Mouse (Mus musculus): ENCODE data around the gene Synpo2l. TPM values are rescaled to one million over a fixed set of nuclear protein-coding genes. Genes with fewer than 3 reads are reported as not detected.

Gene Synpo2l
- polyA plus RNA-seq, 1 experiment = not detected

- no peak overlapping the region for H3K4me3 ChIP-seq (ENCODE audit: insufficient read depth, low read length)
- H3K27ac ChIP-seq (ENCODE audit: insufficient read depth, low read depth, low read length) = no peak overlapping the region
- no peak for TF ChIP-seq CTCF (IDR thresholded peaks at IDR 0.05; ENCODE audit: low read depth, low read length)
- no peak for TF ChIP-seq POLR2A (IDR thresholded peaks at IDR 0.05; ENCODE audit: borderline replicate concordance, low read depth, low read length)
- peaks cover 4% of the 10 kb centered on the region for H3K4me1 ChIP-seq (ENCODE audit: control insufficient read depth, insufficient read depth, low read length)
Observed at GRCm38 (mm10) chr14:20635546-20635945, 32.6 kb downstream of the Synpo2l start.

DNA sequence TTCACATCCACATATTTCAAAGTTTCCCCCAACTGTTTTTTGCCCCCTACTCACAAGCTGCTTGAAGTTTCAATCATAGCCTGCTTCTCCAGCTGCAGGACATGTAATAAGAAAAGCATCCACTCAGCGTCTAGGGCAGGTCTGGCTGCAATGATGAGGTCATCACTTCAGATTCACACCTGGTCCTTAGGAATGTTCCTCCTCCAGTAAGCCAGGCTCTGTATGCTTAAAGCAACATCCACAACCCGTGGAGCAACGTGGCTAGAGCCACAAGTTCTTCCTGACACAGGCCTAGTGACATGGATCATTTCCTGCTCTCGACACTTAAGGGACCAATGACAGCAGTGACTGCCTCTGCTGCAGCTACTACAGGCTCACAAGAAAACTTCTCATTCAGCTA lies 36.9 kb downstream of the Synpo2l start:
- H3K4me3 ChIP-seq (ENCODE audit: insufficient read depth, low read length) = no peak overlapping the region
- peaks cover 2% of the 10 kb centered on the region for H3K4me1 ChIP-seq (ENCODE audit: control insufficient read depth, insufficient read depth, low read length)
- no peak overlapping the region for H3K27ac ChIP-seq (ENCODE audit: insufficient read depth, low read depth, low read length)

GRCm38 (mm10) chr14:20626971-20627370 lies 41.2 kb downstream of the Synpo2l start:
- H3K27ac ChIP-seq (ENCODE audit: insufficient read depth, low read depth, low read length) = no peak overlapping the region
- no peak overlapping the region for H3K4me3 ChIP-seq (ENCODE audit: insufficient read depth, low read length)
- H3K4me1 ChIP-seq (ENCODE audit: control insufficient read depth, insufficient read depth, low read length) = peaks cover 2% of the 10 kb centered on the region
- TF ChIP-seq POLR2A (IDR thresholded peaks at IDR 0.05; ENCODE audit: borderline replicate concordance, low read depth, low read length) (no peak), CTCF (IDR thresholded peaks at IDR 0.05; ENCODE audit: low read depth, low read length) (no peak)

More for the DNA sequence above, 36.9 kb downstream of the Synpo2l start:
- TF ChIP-seq CTCF (IDR thresholded peaks at IDR 0.05; ENCODE audit: low read depth, low read length) (no peak), POLR2A (IDR thresholded peaks at IDR 0.05; ENCODE audit: borderline replicate concordance, low read depth, low read length) (no peak)

DNA sequence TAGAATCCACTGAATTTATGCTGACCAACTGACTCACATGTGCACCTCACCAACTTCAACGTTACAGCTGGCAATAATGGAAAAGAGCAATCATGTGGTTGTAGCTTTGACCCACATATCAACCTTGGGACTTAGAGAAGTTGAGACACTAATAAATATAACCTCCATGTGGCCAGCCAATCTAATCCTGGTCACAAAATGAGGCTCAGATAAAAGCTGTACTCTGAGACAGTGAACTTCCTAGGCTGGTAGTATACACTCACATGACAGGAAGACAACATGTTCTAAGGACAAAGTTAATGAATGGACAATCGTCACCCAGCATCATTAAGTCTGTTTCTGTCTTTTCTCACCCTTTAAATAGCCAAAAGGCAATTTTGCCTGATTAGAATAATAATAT lies 41.7 kb downstream of the Synpo2l start:
- peaks cover 2% of the 10 kb centered on the region for H3K4me1 ChIP-seq (ENCODE audit: control insufficient read depth, insufficient read depth, low read length)
- TF ChIP-seq CTCF (IDR thresholded peaks at IDR 0.05; ENCODE audit: low read depth, low read length) = no peak
- no peak for TF ChIP-seq POLR2A (IDR thresholded peaks at IDR 0.05; ENCODE audit: borderline replicate concordance, low read depth, low read length)
- no peak overlapping the region for H3K27ac ChIP-seq (ENCODE audit: insufficient read depth, low read depth, low read length)
- no peak overlapping the region for H3K4me3 ChIP-seq (ENCODE audit: insufficient read depth, low read length)

- Histone ChIP-seq H3K4me1 (ENCODE audit: control insufficient read depth, insufficient read depth, low read length) (peaks cover 5% of the 10 kb centered on the region; the same call in 1 of the 2 replicates), H3K27ac (ENCODE audit: insufficient read depth, low read depth, low read length) (no peak overlapping the region), H3K4me3 (ENCODE audit: insufficient read depth, low read length) (no peak overlapping the region)
- no peak for TF ChIP-seq CTCF (IDR thresholded peaks at IDR 0.05; ENCODE audit: low read depth, low read length)
- TF ChIP-seq POLR2A (IDR thresholded peaks at IDR 0.05; ENCODE audit: borderline replicate concordance, low read depth, low read length) = no peak
Observed at GRCm38 (mm10) chr14:20622907-20623306, 45.2 kb downstream of the Synpo2l start.

DNA sequence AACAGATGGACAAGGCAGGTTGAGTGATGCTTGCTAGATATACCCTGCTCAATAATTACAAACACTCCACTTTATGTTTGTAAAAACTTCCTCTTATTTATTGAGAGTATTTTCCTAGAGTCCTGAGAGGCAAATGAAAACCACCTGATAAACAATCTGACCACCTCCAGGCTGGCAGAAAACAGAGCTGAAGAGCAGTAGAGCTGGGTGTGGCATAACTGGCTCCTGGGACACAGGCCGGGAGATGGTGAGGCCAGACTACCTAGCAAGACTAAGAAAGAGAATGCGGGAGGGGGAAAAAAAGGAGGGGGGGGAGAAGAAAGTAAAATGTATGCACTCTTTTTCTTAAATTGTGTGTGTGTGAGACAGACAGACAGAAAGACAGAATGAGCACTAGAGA lies 45.7 kb downstream of the Synpo2l start:
- H3K4me1 ChIP-seq (ENCODE audit: control insufficient read depth, insufficient read depth, low read length) = peaks cover 5% of the 10 kb centered on the region; the same call in 1 of the 2 replicates
- H3K27ac ChIP-seq (ENCODE audit: insufficient read depth, low read depth, low read length) = no peak overlapping the region
- no peak overlapping the region for H3K4me3 ChIP-seq (ENCODE audit: insufficient read depth, low read length)
- TF ChIP-seq CTCF (IDR thresholded peaks at IDR 0.05; ENCODE audit: low read depth, low read length) (no peak), POLR2A (IDR thresholded peaks at IDR 0.05; ENCODE audit: borderline replicate concordance, low read depth, low read length) (no peak)

GRCm38 (mm10) chr14:20621903-20622302 lies 46.3 kb downstream of the Synpo2l start:
- Histone ChIP-seq H3K4me3 (ENCODE audit: insufficient read depth, low read length) (no peak overlapping the region), H3K27ac (ENCODE audit: insufficient read depth, low read depth, low read length) (no peak overlapping the region), H3K4me1 (ENCODE audit: control insufficient read depth, insufficient read depth, low read length) (peaks cover 5% of the 10 kb centered on the region; the same call in 1 of the 2 replicates)
- TF ChIP-seq POLR2A (IDR thresholded peaks at IDR 0.05; ENCODE audit: borderline replicate concordance, low read depth, low read length) = no peak
- TF ChIP-seq CTCF (IDR thresholded peaks at IDR 0.05; ENCODE audit: low read depth, low read length) = no peak

DNA sequence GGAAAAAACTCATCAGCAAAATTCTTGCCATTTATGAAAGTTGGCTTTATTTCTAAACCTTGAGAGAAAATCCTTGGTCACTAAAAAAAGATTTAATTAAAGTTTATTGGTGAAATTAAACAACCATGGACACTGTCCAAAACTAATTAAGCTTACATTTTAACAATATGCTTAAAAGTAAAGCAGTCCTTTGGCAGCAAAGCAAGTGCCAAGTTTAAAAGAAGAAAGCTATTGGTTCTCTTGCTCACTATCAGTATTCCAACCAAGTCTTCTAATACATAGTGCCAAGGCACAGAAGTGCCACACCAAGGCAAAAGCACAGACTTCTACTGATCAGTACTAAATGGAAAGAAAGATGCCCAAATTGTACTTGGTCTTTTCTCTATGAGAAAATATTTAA lies 49.0 kb downstream of the Synpo2l start:
- Histone ChIP-seq H3K4me3 (ENCODE audit: insufficient read depth, low read length) (no peak overlapping the region), H3K27ac (ENCODE audit: insufficient read depth, low read depth, low read length) (no peak overlapping the region), H3K4me1 (ENCODE audit: control insufficient read depth, insufficient read depth, low read length) (peaks cover 5% of the 10 kb centered on the region; the same call in 1 of the 2 replicates)
- TF ChIP-seq POLR2A (IDR thresholded peaks at IDR 0.05; ENCODE audit: borderline replicate concordance, low read depth, low read length) (no peak), CTCF (IDR thresholded peaks at IDR 0.05; ENCODE audit: low read depth, low read length) (no peak)

DNA sequence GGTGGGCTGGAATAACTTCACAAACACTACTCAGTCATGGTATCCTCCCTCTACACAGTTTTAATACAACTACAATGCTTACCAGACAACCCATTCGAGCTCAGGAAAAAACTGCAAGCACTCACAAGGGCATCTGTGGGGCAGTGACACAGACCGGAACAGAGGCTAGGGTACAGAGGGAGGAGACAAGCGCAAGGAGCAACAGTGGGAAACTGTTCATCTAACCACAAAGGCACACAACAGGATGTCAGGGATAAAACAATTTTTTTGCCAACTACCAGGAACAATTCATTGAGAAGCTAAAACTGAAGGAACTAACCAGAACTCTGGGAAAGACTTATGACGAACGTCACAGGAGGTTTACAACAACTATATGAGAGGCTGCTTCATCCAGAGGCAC lies 49.9 kb downstream of the Synpo2l start:
- no peak overlapping the region for H3K27ac ChIP-seq (ENCODE audit: insufficient read depth, low read depth, low read length)
- no peak for TF ChIP-seq CTCF (IDR thresholded peaks at IDR 0.05; ENCODE audit: low read depth, low read length)
- TF ChIP-seq POLR2A (IDR thresholded peaks at IDR 0.05; ENCODE audit: borderline replicate concordance, low read depth, low read length) = no peak
- H3K4me1 ChIP-seq (ENCODE audit: control insufficient read depth, insufficient read depth, low read length) = peaks cover 5% of the 10 kb centered on the region; the same call in 1 of the 2 replicates
- H3K4me3 ChIP-seq (ENCODE audit: insufficient read depth, low read length) = no peak overlapping the region

DNA sequence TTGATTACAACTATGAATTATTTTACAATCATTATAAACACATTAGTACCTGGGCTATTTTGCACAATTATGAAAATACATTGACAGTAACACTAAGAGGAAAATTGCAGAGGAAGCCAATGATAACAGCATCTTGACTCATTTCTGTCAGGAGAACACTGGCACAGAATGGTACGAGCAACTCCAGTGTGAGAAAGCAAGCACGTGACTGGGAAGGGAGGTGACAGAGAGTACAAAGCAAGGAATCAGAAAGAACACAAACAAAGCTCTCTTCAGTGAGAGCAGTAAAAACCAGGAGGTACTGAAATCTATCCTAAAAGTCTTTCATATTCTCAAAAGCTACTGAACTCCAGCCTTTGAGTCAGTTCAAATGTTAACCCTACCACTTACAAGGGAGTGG lies 51.7 kb downstream of the Synpo2l start:
- no peak overlapping the region for H3K27ac ChIP-seq (ENCODE audit: insufficient read depth, low read depth, low read length)
- peaks cover 5% of the 10 kb centered on the region; the same call in 1 of the 2 replicates for H3K4me1 ChIP-seq (ENCODE audit: control insufficient read depth, insufficient read depth, low read length)

GRCm38 (mm10) chr14:20615075-20615474 lies 53.1 kb downstream of the Synpo2l start:
- no peak for TF ChIP-seq CTCF (IDR thresholded peaks at IDR 0.05; ENCODE audit: low read depth, low read length)
- no peak for TF ChIP-seq POLR2A (IDR thresholded peaks at IDR 0.05; ENCODE audit: borderline replicate concordance, low read depth, low read length)
- Histone ChIP-seq H3K27ac (ENCODE audit: insufficient read depth, low read depth, low read length) (no peak overlapping the region), H3K4me3 (ENCODE audit: insufficient read depth, low read length) (no peak overlapping the region), H3K4me1 (ENCODE audit: control insufficient read depth, insufficient read depth, low read length) (peaks cover 5% of the 10 kb centered on the region; the same call in 1 of the 2 replicates)

More for the DNA sequence above, 51.7 kb downstream of the Synpo2l start:
- TF ChIP-seq POLR2A (IDR thresholded peaks at IDR 0.05; ENCODE audit: borderline replicate concordance, low read depth, low read length) (no peak), CTCF (IDR thresholded peaks at IDR 0.05; ENCODE audit: low read depth, low read length) (no peak)
- H3K4me3 ChIP-seq (ENCODE audit: insufficient read depth, low read length) = no peak overlapping the region
